Mouse (Mus musculus): Measurements from ENCODE around the gene Abhd14b.

Abhd14b gene

DNA sequence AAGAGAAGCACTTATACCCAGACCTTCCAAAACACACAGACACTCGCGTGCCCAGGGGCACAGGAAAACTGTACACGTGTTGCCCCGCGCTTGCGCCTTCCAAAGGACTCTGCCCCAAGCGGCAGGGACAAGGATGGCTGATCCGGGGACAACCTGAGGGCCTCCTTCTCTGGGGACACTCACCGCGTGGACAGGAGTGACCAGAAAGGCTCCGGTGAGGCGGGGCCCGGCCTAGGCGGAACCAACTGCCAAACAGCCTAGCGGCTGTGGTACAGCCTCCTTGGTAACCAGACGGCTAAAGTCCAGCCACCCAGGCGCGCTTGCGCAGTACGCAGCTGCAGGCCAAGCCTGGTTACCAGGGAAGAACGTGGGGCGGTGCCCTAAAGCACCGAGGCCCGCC is at the start of gene Abhd14b, which contains the start of gene Abhd14a:
Abhd14b (plus strand) TSS at position 112 of the 400 bp plus-strand sequence.
Abhd14a (minus strand) TSS at position 331 of the 400 bp plus-strand sequence.
- peak; percentile 98 for DNase-seq

DNA sequence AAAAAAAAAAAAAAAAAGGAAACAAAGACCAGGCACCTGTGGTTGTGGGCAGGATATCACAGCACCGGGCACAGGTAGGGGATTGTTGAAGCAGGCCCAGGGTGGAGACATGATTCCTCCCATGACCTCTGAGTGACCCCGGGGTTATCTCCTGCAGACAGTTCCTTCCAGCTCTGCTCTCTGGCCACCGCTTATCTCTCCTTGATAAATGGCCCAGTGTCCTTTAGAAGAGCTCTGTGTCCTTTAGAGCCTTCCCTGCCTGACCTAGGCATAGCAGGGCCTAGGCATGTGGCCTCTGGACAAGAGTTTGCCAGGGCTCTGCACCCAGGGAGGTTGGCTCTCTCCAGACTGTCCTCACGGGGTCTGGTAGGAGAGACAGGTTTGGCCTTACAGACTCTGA is 49.5 kb upstream of the Abhd14b start:
- no peak for DNase-seq

DNA sequence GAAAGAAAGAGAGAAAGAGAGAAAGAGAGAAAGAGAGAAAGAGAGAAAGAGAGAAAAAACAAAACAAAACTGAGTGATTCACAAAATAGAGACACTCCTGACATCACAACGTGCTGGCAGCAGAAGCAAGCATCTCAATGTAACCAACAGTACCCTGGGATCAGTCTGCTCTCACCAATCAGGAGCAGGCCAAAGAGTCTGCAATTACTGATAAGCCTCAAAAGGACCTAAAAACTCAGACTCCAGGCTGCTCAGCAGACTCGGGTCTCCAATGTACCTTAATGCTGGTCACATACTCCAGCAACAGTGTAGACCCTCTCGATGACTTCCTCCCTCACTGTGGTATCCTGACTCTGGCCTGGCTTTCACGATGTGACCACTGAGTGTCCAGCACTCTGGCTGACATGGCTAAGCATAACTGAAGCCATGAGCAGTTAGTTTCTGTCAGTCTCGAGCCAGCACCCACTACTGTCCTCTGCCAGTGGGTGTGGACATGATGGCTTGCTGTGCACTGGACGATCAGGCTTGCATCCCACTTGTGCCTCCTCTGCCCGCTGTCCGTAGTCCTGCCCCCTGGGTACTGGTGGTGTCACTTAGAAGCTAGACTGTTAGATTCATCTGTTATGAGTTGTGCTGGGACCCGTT is 48.5 kb upstream of the Abhd14b start:
- no peak for DNase-seq

DNA sequence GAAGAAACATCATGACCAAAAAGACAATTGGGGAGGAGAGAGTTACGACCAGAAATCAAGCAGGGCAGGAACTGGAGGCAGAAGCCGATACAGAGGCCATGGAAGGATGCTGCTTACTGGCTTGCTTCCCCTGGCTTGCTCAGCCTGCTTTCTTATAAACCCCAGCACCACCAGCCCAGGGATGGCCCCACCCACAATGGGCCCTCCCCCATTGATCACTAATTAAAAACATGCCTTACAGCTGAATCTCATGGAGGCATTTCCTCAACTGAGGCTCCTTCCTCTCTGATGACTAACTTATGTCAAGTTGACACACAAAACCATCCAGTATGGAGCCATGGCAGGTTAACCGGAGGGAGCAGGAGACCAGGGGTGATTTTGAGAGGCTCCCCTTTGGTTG is 47.5 kb upstream of the Abhd14b start:
- no peak for DNase-seq

DNA sequence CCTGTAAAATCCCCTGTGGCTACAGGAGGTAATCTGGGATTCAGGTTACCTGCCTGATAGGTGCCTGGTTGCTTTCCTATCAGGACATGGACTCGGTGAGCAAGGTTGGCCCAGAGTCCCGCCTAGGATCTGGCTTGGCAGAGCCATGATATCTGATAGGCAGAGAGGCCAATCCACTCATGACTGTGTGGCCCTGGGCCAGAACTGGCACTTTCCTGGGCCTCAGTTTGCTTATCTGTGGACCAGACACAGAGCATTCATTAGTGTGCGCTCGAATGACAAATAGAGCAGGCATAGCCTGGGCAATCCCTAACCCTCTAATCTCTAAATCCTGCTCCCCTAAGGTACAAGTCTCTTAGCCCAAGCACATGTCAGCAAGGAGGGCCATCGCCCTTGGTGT is 45.1 kb upstream of the Abhd14b start:
- DNase-seq, result no peak

DNA sequence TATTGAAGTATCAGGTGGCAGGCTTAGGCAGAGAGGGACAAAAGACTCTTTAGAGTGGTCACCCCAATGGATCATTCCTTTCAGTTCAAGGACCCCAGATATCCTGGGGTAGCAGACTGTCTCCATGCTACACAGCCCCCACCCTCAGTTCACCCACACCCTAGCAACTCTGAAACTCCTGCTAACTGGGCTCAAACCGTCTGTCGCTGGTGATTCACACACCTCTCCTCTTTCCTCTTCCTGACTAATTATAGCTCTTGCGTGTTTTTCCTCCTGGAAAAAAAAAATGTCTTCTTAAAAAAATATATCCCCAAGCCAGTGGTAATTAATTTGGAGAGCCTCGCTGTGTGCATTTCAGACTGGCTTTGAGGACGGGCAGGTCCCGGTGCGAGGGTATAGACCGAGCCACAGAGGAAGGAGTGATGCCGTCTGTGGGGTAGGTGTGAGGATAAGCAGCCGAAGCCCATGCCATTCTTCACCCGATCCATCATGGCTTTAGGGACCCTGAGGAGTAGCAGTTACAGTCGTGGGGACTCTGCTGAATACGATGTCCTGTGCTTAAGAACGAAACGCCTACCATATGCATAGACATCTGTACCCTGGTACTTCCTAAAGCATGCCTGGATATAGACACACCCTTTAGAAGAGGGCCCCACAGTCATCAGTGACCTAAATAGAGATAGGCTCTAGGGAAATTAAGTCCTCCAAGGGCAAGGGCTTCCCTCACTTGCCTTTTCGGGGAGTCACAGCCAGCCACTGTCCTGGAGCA is 44.5 kb upstream of the Abhd14b start:
- DNase-seq, result no peak

DNA sequence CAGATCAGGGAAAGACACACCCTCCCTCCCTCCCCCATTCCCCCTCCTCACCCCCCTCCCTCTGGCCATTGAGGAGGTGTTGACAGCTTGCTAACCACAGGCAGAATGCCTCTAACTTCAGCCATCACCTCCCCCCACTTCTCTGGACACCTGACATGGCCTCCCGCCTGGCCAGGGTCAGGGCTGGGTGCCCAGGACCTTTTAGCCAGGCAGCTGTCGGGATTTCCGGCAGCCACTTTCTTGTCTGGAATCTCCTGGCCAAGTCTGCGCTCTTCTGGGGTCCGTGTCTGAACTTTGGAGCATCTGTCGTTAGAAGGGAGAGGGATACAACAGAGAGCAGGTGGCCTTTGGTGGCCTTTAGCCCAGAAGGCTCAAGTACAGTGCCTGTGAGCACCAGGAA is 42.0 kb upstream of the Abhd14b start:
- no peak for DNase-seq

DNA sequence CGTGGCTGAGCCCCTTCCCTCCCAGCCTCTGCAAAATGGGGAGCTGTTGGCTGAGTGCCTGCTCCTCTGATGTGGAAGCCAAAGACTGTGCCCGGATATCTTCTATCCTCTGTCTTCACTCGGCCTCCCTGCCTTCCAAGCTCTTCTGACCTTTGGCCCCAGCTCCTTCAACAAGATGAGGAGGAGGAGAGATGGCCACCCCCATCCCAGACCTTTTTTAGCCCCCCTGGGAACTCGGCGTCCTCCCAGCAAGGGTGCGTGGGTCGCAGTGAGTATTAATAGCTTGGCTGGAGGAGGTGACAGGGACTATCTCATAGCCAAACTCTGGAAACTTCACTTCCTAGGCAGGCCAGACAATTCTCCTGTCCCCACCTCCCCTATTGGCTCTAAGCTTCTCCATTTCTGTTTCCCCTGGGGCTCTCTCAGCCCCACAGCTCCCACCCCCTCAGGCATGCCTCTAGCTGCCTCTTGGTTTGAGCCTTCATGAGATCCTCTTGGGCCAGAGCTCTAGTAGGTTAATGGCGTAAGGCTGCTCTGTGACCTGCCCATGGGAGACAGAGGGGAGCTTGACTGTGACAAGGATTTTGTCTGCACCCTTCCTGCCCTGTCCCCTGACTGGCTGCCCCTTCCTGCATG is 40.7 kb upstream of the Abhd14b start:
- DNase-seq, result no peak

DNA sequence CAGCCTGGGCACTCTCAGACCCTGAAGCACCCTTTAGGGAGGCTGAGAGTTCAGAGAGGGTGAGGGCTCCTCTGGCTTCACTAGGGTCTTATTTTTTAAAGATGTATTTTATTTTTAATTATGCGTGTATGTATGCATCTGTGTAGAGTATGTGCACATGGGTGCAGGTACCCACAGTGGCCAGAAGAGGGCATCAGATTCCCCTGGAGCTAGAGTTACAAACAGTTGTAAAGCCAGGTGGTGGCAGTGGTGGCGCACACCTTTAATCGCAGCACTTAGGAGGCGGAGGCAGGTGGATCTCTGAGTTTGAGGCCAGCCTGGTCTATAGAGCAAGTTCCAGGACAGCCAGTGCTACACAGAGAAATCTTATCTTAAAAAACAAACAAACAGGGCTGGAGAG is 38.2 kb upstream of the Abhd14b start:
- DNase-seq, result no peak

DNA sequence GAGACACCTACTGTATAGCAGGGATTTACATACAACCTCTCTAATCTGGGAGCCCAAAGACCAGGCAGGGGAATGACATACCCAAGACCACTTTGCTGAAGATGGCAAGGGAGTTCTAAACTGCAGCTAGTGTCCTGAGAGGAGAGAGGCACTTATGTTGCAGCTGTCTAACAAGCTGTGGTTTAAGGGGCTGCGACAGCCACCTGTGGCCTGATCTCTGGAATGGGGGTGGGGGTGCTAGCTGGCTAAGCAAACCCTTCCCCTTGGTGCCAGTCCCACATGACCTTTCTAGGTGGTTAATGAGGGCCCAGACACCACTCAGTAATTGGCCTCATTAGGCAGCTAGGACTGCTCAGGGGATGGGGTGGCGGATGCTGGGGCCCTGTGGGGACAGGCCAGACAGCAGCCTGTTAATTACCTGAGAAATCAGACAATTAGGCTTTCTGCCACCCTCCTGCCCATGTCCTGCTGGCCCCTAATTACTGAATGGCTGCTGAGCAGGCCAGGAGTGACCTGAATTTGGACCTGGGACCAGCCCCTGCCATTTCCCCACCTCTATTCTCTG is 37.1 kb upstream of the Abhd14b start:
- no peak for DNase-seq

DNA sequence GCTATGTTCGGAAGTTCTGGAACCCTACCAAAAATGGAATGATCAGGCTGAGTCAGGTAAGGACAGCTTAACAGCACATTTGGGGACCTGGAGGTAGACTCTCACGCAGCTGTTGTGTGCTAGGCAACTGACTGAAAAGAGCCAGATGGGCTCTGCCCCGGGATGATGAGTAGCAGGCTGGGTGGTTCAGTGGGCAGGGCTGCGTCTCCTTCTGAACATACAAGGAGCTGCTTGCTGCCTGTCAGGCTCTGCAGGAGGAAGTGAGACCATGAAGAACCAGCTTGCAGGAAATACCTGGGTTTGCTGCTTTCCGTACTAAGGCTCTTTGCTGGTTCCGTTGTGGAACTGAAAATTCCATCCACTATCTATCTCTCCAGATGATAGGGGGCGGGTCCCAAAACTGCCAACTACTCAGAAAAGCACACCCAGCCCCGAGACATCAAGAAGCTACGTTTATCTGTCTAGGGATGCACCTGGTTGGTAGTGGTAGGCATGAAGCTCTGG is 36.1 kb upstream of the Abhd14b start:
- DNase-seq, result no peak

DNA sequence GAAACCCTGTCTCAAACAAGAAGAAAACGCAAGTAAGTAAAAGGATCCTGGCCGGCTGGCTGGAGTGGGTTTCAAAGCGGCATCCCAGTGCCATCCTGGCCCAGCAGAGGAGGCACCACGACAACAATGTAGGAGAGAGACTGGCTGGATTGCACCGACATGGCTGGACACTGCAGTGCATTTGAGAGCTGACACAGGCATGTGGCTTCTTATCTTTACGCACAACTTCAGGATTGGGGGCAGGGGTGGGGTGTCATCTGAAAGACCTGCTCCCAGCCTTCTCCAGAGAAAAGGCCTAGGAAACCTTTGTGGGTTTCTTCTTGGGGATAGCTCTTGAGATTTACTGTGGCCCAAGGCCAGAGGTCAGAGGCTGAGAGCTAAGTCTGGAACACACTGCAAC is 35.5 kb upstream of the Abhd14b start:
- DNase-seq, result no peak

DNA sequence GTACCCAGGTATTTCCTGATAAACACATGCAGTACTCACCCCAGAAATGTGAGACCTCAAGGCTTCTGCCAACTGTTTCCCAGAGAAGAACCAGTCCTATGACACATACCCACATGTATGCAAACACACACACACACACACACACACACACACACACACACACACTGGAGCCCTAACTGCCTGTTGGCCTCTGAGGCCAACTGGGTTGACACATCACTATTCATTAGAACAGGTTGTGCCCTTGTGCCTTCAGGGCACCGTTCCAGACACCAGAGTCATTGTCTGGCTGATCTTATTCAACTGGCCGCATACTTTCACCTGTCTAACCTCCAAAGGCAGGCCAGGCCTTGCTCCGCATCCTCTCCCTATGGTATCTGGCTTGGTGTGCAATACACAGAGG is 35.0 kb upstream of the Abhd14b start:
- DNase-seq, result no peak

DNA sequence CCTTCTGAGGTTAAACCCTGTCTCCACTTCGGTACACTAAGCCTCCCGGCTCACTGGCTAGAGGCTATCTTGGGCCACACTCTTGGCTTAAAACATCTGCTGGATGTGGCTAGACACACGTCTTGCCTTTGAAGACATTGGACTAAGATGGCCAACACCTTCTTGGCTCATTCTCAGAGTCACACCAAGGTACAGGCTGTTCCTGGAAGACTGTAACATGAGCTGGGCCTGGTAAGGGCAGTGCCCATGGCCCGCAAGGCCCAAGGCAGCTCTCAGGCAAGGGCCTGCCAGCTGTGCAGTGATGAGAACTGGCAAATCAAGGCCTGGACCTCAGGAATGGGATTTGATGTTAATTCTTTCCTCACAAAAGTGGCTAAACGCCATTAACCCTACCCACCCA is 33.7 kb upstream of the Abhd14b start:
- DNase-seq, result no peak

DNA sequence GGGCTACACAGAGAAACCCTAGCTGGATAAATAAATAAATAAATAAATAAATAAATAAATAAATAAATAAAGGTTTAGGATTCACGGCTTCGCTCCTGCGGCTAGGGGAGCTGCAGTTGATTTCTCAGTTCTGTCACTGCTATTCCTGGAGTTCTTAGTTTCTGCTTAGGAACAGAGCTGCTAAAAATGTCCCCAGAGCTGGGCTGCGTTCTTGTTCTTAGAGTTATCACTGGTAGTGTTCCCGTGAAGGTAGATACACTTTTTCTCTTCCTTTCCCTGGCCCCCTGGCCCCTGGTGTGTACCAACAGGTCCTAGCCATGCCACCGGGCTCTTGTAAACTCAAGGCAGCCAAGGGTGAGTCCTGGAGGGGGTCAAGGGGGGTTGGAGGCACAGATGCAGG is 30.4 kb upstream of the Abhd14b start:
- no peak for DNase-seq

DNA sequence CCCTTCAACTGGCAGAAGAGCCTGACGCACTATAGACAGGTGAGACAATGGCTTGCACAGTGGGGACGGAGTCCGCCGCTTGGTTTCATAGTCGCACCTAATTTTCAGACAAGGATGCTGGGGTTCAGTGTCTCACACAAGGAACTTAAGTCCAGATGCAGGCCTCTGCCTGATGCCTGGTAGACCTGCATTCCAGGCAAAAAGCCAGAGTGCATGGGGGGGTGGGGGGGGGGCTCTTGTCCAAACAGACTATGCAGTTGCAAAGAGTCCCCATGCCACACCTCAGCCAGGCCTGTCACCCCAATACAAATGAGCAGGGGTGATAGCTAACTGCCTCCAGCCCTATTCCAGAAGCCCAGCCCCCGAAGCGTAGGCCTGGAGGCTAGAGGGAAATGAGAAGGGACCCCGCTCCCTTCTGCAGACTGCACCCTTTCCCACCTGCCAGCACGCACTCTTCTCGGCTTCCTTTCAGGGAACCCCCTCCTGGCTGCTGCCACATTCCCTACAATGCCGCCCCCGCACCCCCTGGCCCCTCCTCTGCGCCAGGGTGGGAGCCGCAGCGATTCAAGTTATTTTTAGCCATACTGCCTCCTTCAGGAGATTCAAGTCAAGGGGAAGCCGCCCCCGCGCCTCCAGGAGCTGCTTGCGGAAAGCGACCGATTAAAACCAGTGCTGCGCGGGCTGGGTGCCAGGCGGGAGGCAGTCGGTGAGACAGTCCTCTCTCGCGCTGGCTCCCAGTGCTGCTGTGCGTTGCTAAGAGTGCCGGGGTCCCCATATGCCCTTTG is 29.2 kb upstream of the Abhd14b start:
- DNase-seq, result peak; percentile 78

DNA sequence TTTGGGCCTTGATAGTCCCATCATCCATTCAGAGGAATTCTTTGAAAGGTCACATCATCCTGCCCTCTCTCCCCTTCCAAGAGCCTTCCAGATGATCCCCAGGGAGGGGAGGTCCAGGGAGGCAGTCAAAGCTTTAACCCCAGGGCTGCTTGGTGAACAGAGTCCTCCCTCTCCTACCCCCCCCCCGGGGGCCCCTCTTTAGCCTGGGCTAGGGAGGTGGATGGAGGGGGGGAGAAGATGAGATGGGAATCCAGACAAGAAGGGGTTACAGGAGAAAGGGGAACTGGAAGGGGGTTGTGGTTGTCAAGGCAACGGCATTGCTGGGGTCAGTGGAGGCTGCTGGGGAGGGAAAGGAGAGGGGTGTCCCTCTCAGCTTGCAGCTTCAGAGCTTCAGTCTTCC is 26.7 kb upstream of the Abhd14b start:
- DNase-seq, result no peak

DNA sequence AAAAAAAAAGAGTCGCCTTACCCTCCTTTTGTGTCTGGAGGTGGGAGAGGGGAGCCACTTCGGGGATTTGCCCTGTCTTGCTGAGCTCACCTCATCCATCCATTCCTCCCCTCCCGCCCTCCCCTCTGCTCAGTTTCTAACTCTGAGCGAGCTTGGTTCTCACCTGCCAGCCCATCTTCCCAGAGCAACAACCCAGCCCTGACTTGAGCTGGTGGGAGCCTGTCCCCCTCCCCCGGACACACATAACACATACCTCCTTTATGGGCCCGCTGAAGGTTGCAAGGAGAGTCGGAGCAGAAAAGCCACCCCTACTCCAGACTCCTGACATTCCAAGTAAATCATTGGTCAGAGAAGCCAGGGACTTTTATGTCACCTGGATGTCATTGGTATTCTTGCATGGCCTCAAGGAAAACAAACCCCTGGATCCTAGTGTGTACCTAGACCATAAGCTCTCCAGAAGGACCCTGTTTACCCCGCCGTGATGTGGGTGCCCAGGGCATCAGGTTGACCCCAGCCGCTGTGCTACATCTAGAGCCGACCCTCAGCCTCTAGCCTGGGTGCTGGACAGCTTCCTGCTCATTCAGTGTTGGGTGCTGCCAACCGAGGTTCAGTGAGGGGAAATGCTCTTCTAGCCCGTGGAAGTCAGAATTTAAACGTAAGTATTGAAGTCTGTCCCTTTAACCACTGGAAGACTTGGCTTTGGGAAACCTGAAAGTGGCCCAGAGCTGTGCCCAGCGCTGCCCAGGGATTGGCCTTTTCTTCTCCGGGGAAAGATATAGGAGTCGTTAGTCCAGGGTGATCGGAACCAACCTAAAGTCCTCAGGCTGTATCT is 26.0 kb upstream of the Abhd14b start:
- DNase-seq, result no peak

DNA sequence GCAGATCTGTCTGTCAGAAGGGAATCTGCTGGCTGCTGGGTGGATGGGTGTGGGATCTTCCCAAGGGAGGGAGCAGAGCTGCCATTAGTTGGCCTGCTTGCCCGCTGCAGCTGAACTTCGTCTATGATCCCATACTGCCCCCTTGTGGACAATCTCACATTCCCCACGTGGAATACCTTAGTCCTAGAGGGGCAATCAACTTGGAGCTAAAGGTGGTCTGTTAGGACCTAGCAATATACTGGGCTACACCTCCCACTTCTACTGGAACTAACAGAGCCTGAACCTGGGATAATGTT is 25.4 kb upstream of the Abhd14b start:
- DNase-seq, result peak; percentile 79

DNA sequence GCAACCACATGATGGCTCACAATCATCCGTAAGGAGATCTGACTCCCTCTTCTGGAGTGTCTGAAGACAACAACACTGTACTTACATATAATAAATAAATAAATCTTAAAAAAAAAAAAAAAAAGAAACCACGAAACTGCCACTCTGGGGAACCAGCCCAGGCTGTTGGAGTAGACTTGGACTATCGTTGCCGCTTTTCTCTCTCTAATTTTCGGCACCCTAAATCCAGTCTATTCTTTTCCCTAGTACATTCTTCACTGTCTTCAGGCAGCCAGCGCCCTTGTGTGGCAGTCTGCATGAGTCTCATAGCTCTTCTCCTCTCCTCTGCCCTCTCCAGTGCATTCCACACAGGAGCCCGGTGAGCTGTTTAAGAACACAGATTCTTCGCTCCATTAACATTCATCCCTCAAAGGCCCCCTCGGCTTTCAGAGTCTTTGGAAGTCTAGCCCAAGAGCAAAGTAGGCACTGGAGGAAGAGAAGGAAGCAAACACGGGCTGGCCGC is 18.5 kb upstream of the Abhd14b start:
- DNase-seq, result no peak

DNA sequence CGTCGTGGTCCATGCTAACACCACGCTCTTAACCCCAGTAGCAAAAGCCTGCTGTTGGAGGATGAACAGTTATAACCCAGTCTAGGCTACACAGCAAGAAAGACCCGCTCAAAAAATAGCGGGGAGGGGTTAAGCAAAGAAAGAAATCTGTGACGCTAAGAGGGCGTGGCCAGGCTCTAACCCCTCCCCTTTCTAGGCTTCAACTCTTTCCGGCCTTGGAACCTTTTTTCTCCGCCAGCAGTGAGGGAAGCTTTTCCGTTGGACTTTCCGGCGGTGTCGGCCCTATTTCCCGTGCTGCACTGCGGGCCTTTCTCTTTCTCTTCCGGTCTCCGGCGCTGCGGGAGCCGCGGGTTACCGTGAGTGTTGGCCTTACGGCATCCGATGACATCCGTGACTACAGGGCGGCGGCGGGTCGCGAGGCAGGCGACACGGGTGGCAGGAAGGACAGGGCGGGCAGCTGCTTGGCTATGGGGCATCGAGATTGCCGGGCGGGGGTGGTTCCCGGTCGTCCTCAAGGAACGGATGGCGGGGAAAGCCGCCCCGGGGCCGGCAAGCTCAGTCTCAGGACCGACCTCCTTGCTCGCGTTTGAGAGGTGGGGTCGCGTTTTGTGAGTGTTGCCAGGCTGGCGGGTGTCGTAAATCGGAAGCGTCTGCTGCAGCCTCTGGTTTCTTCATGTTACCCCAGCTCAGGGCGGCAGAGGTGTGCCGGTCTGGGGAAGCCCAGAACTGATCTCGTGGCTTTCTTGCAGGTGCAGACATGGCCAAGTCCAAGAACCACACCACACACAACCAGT is 17.8 kb upstream of the Abhd14b start, which contains the start of gene Rpl29:
Rpl29 (plus strand) TSS at position 234 of the 794 bp plus-strand sequence.
- peak; percentile 93 for DNase-seq

Measured in cerebellum, adult 11-12 months (tissue).